Mouse (Mus musculus) kidney, adult 2 months (tissue): Measurements from ENCODE around the gene Aak1.

Experiments used
- CTCF ChIP-seq: fragments of 200-500 bp; conservative IDR thresholded peaks from 2 replicates; pipeline ENCODE4 v1.5.1; 2011; ENCODE audit warnings: low read depth, mild to moderate bottlenecking, control low read depth, low read length, moderate library complexity, mixed read lengths; ENCODE audit not compliant: insufficient read depth, insufficient read length
- POLR2A ChIP-seq: fragments of 200-500 bp; IDR thresholded peaks from one replicate; pipeline ENCODE4 v1.6.1; 2011; ENCODE audit warnings: low read depth, low read length, control low read depth

- no peak for TF ChIP-seq CTCF
- no peak for TF ChIP-seq POLR2A
Measured at GRCm38 (mm10) chr6:86849692-86850445, 552 bp downstream of the Aak1 start.
